Mouse (Mus musculus): Measurements from ENCODE around the gene Dock11. TPM values are rescaled to one million over a fixed set of nuclear protein-coding genes. Genes with fewer than 3 reads are reported as not detected.

Gene Dock11
- total RNA-seq, 1 experiment from 2014 or later = 151 TPM

DNA sequence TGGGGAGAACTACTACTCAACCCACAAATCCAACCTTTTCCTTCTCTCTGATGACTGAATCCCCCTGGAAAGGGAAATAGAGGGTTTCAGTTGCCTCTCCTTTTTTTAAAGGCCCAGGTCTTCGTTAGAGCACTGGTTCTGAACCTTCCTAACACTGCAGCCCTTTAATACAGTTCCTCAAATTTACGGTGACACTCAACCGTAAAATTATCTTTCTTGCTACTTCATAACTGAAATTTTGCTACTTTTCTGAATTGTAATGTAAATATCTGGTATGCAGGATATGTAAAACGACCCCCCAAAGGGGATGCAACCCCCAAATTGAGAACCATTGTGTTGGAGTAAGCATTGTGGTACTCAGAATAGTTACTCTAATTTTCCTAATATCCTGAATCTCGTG lies 49.5 kb downstream of the Dock11 start:
- ATAC-seq (replicated peaks; ENCODE audit: low read depth, poor library complexity, severe bottlenecking) = no peak

DNA sequence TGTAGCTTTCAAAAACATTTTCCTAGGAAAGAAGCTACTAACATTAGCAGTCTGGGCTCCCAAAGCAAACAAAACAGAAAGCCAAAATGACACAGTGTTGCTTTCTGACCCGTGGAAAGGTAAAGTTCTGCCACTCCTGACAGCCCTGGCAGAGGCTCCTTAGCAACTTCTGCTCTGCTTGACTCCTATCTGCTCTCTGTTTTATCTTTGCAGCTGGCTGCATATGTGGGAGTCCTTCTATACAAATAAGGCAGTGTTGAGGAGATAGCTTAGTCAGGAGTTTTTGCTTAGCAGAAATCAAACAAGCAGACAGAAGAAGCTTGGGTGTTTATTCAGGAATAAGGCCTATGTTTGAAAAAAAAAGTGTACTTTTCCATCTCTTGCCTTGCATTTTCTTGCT lies 57.8 kb downstream of the Dock11 start:
- ATAC-seq (replicated peaks; ENCODE audit: low read depth, poor library complexity, severe bottlenecking) = no peak

DNA sequence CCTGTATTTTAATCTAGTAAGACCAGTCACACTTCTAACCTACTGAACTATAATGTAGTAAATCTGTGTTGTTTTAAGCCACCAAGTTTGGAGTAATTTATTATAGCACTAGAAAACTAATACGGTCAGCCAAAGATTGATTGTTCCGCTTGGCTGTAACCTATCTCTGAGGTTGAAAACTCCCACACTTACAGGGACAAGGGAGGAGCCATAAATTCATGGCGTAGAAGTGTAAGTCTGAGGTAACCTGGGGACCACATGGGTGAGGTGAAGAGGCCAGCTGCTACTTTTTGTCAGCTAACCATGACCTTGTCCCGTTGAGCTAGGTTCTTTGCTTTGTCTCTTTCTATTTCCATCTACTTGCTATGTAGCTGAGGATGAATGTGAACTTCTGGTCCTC lies 61.5 kb downstream of the Dock11 start:
- no peak for ATAC-seq (replicated peaks; ENCODE audit: low read depth, poor library complexity, severe bottlenecking)

DNA sequence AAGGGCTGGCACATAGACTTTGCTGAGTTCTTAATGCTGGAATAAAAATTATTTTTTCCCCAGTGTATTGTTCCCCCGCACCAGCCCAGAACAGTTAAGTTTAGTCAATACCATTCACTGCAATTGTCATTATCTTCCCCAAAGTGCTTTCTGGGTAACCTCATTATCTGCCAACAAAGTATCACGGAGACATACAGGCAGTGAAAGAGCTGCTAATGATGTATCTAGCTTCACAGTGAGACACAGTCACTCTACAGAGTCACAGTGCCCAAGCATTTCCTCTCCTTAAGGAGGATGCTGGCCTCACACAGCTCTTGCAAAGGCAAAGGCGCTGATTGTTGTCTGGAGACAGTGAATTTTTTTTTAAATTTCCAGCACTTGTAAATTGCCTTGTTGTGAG lies 63.3 kb downstream of the Dock11 start:
- no peak for ATAC-seq (replicated peaks; ENCODE audit: low read depth, poor library complexity, severe bottlenecking)

DNA sequence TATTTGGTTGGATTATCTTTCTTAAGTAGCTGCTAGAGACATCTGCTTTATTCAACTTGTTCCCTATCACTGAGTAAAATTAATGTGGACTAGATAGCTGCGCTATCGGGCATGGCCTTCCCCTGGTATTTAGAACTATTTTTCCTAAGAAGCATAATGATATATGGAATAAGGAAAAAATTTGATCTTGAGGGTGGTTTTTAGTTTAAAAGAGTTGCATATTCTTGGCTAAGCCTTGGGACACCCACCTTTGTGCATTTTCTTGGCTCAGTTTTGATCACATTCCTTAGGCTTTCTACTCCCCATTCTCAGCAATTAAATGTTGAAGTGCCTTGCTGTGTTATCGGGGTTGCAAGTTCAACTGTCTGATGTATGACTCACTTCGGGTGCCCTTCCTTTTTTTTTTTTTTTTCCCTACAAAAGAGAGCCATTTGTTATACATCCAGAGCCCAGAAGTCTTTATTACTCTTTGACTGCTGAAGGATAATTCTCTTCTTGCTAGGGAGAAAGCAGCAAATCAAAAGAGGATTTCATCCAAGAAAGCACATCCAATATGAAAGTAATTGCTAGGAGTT lies 64.0 kb downstream of the Dock11 start:
- no peak for ATAC-seq (replicated peaks; ENCODE audit: low read depth, poor library complexity, severe bottlenecking)

DNA sequence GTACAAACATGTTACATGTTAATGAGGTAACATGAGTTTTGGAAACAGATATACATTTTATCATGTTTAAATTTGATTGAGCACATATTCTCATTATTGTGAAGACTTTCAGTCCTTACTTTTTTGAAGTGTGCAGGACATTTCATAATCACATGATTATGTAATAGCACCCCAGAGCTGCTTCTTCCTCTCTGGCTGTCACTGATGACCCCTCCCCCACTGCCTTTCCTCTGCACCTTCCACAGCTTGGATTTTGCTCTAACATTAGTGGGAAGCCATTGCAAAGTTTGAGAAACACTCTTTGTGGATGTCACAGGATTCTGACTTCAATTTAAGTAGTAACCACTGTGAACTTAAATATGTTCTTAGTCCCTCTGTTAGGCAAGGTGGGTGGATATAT lies 67.6 kb downstream of the Dock11 start:
- ATAC-seq (replicated peaks; ENCODE audit: low read depth, poor library complexity, severe bottlenecking) = 0 out of 2 replicates have a peak, but pooled peaks have one; percentile 45

DNA sequence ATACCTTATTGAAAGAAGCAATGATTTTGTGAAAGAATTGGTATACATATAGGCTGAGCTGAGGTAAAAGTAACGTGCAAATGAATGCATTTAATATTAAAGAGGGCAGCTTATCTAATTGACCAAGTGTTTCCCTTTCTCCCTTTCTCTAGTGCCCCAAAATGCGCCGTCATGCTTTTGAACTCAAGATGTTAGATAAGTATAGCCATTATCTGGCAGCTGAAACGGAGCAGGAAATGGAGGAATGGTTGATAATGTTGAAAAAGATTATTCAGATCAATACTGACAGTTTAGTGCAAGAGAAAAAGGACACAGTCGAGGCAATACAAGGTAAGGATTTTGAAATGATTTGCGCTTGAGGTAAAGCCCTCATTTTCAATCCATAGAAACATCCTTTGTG lies 74.5 kb downstream of the Dock11 start:
- ATAC-seq (replicated peaks; ENCODE audit: low read depth, poor library complexity, severe bottlenecking) = no peak

DNA sequence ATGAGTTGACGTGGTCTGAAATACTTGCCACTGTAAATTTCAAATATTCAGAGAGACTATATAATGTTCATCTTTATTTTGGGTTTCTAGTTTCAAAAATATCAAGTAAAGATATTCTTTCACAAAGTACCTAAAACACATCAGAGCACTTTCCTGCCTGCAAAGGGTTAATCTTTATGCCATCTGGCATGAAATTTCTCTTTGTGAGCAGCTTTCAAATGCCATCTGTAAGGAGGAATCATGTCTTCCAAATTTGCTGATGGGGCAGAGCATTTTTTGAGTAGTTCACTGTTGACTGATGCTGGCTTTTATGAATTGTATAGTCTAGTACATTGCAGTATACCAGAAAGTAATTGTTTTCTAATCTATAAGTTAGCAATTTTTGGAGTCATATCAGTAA lies 80.6 kb downstream of the Dock11 start:
- no peak for ATAC-seq (replicated peaks; ENCODE audit: low read depth, poor library complexity, severe bottlenecking)

DNA sequence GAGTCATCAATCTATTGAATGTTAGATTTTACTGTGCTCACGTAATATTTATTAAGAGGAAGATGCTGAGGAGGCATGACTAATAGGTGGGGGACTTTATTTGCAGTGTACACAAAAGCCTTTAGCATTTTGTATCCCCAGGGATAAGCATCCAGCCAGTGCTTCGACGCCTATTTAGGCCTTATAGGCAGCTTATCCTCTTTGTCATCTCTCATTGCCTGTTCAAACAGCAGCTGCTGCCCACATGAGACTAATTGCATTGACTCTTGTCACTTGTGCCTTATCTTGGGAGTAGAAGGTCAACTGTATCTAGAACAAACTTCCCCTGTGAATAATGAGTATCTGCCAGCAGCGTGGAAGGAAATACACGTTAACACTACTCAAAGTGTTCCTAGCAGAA lies 88.0 kb downstream of the Dock11 start:
- ATAC-seq (replicated peaks; ENCODE audit: low read depth, poor library complexity, severe bottlenecking) = no peak

DNA sequence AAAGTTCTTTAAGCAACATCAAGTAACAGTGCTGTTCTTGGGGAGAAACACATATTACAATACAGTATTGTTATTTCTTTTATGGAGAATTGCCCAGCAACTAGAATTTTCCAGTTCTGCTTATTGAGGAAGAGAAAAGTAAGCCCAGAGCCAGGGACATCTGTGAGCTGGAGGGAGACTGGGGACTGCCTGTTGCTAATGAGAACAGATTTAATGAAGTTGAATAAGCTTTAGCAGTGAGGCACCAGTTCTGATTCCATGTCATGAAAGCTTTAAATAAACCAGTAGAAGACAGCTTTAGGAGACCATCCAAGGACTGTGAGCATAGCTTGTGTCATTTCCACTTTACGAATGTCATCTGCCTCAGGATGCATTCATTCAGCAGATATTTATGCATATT lies 99.3 kb downstream of the Dock11 start:
- ATAC-seq (replicated peaks; ENCODE audit: low read depth, poor library complexity, severe bottlenecking) = no peak

DNA sequence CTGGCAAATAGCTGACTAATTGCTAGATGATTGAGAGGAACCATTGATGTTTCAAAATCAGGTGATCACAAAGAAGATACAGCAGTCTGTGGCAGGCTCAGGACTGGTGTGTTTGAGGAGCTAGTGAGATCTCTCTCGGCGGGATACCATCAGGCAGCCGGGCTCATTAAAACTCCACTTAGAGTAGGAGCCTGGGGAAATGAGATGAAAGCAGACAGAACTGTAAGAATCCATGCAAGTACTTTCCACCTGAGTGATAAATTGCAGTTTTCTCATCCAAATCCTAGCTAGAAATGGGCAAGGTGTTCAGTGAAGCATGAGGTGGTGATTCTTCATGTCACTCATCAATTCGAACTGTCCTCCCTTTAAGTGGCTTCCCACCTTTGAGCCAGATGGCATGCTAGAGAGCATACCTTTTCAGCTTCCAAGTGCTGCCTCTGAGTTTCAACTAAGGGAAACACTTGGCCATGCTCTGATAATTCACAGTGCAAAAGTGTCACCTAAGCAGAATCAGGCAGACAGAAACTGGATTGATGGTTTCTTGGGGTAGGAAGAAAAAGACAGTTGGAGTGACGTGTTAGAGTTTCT lies 102.0 kb downstream of the Dock11 start:
- ATAC-seq (replicated peaks; ENCODE audit: low read depth, poor library complexity, severe bottlenecking) = no peak

DNA sequence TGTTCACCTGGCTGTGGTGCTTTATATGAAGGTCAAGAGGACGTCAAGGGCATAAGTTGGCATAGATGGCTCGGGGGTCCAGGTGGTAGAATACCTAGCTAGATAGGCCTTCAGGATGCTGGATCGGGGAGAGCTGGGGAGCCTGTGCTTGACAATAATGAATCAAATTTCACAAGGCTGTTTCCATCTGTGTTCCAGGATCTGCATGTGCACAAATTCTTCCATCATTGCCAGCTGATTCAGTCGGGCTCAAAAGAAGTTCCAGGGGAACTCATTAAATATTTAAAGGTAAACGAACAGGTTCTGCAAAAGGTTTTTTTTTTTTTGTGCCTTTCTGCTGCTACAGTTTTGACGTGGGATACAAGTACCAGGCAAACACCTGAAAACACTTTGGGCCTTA lies 105.6 kb downstream of the Dock11 start:
- ATAC-seq (replicated peaks; ENCODE audit: low read depth, poor library complexity, severe bottlenecking) = no peak

DNA sequence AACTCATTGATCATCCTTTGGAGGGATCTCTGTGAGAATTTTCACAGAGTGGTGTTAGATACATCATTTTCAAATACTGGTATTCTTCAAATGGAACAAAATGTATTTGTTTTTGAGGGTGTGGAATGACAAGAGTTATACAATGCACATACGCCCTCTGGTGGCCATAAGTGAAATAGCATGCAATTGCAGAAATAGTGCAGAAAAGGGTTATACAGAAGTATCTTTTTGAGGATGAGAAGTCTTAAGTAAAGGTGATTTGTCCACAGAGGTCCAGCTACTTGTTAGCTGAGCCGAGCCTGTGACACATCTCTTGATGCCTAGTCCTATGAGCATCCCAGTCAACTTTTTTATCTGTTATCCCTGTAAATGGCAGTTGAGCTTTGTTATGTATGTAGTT lies 108.4 kb downstream of the Dock11 start:
- no peak for ATAC-seq (replicated peaks; ENCODE audit: low read depth, poor library complexity, severe bottlenecking)

DNA sequence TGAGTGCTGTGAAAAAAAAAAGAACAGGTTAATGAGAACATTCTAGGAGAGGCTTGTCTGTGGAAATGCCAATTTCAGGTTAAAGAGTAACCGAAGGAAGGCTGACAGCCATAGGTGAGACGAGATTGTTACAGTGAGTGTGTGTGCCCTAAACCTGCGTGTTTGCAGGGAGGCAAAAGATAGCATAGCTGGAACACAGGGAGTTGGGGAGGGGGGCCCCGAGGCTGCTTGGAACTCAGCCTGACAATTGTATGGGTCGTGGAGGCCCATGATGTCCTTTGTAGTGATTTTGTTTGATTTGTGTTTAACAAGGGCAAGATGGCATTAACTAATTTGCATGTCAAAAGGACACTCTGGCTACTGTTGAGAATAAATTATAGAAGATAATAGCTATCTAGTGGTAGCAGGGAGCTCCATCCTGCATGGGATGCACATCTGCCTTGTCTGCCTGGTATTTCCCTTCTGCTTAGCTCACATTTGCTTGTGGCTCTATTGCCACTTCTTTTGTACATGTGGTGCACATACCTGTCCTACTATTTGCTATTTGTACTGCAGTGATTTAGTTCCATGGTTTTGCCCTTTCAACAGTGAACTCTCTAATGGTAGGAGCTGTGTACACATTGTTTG lies 109.3 kb downstream of the Dock11 start:
- no peak for ATAC-seq (replicated peaks; ENCODE audit: low read depth, poor library complexity, severe bottlenecking)

DNA sequence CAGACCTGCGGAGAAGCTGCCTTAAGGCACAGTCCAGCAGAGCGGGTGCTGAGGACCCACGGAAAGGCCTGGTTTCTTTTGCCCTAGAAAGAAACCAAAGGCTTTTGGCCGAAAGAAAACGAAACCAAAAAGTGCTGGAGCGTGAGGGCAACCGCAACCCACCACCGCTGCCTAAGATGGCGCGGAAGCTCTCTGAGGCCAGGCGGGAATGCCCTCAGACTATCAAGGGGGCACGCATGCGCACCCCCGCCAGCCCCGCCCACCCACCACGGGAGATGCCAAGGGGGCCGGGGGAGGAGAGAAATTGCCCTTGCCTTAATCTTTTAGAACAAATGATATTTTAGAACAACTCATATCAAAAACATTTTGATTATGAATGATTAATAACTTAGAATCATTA lies 137.0 kb downstream of the Dock11 start:
- ATAC-seq (replicated peaks; ENCODE audit: low read depth, poor library complexity, severe bottlenecking) = no peak

DNA sequence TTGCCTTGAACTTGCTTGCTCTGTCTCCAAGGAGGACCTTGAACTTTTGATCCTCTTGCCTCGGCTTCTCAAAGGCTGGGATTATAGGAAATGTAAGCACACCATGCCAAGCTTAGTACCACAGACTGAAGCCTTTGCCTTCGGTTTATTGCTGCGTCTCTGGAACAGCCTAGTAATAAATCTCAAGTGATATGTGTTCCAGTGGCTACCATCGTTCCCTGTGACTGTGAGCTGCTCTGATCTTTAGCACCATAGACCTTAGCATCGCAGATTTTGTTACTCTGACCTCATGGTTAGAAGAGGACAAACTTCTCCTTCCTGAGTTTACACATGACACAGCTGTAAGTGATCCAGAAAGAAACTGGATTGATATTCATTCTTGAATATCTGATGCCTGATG lies 142.5 kb downstream of the Dock11 start:
- ATAC-seq (replicated peaks; ENCODE audit: low read depth, poor library complexity, severe bottlenecking) = no peak

DNA sequence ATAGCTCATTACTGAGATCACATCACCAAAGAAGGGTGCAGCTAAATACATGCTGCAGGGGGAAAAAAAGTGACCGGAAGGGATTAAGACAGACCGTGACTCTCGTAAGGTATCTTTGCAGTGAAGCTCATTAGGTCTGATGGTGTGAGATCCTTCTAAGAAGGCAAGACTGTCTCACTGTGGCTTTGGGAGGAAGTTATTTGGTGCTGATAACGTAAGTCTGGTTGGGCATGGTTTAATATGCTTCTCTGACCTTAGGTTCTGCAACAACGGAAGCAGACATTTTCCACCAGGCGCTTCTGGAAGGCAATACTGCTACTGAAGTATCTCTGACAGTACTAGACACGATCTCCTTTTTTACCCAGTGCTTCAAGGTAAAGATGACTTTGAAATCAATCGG lies 145.4 kb downstream of the Dock11 start:
- peak; percentile 63 for ATAC-seq (replicated peaks; ENCODE audit: low read depth, poor library complexity, severe bottlenecking)

DNA sequence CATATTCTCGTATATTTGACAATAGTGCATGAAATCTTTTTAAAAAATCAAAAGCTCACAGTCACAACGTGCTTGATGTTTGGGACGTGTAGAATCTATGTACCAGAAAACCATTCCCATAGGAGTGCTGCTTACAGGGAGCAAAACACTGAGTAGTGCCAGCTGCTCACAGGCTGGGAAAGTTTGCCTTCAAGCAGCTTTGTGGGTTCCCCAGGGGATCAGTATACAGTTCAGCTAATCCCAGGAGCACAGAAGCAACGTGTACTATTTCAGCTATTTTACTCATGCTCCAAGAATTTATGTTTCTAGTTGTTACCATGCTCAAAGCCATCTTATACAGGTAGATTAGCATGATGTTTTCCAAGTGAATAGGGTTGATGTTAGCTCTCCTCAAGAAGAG lies 157.1 kb downstream of the Dock11 start:
- ATAC-seq (replicated peaks; ENCODE audit: low read depth, poor library complexity, severe bottlenecking) = no peak

DNA sequence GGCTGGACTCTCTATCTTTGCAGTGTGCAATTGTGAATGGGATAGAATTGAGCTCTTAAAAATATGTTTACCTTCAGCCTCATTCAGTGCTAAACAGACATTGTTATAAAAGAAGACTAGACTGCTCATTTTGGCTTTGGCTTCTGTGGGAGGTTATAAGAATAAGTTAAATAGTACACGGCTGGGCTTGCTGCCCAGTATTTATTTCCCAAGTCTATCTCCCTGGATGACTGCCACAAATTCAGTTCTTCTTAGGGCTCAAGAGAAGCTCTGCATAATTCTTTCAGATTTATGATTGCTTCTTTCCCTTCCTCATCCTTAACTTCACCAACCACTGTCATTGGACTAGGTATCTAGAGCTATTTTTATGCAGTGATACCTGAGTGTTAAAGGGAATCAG lies 158.8 kb downstream of the Dock11 start:
- no peak for ATAC-seq (replicated peaks; ENCODE audit: low read depth, poor library complexity, severe bottlenecking)

DNA sequence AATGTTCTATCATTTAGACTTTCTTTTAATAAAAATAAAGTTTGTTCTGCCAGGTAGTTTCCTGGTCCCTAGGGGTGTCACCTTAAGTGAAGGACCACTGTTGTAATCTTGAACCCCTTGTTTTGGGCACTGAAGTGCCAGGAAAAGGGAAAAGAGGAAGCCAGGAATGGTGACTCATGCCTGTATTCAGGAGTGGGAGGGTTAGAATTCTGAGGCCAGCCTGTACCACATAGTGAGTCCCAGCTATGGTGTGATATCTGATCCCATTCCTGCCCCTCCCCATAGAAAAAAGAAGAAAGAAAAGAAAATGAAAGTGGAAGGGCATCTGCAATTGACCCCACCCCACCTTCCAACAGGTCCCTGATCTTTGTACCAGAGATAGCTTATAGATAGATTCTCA lies 161.7 kb downstream of the Dock11 start:
- no peak for ATAC-seq (replicated peaks; ENCODE audit: low read depth, poor library complexity, severe bottlenecking)

DNA sequence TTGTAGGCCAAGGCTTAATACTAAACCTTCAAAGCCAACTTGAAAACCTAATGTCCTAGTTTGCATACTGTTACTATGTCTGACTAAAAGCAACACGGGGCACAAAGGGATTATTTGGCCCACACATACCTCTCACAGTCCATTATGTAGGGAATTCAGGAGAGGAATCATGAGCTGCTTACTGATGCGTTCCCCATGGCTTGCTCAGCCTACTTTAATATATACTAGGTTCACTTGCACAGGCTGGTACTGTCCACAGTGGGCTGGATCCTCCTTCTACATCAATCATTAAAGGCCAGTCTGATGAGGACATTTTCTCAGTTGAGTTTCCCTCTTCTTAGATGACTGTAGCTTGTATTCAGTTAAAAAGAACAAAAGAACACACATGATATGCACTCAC lies 185.4 kb downstream of the Dock11 start:
- ATAC-seq (replicated peaks; ENCODE audit: low read depth, poor library complexity, severe bottlenecking) = no peak

DNA sequence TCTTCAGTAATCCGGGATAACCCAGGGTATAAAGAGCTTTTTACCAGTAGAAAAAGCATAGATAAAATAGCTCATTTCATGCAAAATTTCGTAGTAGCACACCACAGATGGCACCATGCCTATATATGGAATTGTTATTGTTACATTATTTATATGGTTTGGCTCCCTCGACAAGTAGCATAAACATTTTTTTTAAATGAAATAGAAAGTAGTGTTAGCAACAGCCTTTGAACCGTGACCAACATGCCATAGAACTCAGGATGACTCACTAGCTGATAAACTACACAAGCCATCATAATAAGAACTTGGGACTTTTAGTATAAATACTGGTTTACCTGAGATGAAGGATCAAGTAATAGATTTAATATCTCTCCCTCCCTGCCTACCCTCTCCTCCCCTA lies 188.5 kb downstream of the Dock11 start:
- ATAC-seq (replicated peaks; ENCODE audit: low read depth, poor library complexity, severe bottlenecking) = no peak
